Mouse (Mus musculus): ENCODE measurements around the gene Myo15b. TPM values are rescaled to one million over a fixed set of nuclear protein-coding genes. Genes with fewer than 3 reads are reported as not detected.

The Myo15b gene
- polyA plus RNA-seq, 1 experiment from 2014 or later = 0.12 TPM

DNA sequence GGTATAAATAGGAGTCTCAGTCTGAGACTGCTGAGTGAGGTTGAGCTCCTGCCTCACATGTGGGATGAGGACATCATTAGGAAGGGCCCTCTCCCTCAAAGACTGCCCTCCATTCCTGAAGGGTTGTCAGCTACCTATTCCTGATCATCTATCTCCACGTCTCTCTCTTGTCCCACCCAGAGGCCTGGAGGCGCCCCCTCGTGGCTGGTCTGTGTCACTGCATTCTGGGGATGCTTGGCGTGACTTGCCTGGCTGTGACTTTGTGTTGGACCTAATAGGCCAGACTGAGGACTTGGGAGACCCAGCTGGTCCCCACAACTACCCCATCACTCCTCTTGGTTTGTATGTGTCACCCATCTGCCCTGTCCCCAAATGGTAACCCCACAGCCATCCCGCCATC lies 22.8 kb downstream of the Myo15b start:
- H3K9me3 ChIP-seq (replicated peaks) = no peaks in the 10 kb centered on the region
- no peak overlapping the region for H3K9ac ChIP-seq (replicated peaks)
- H3K4me2 ChIP-seq = no peak overlapping the region
- H3K36me3 ChIP-seq = no peaks in the 10 kb centered on the region
- peaks cover 5% of the 10 kb centered on the region; the same call in 1 of the 2 replicates for H3K4me1 ChIP-seq
- peaks cover 6% of the 10 kb centered on the region; the same call in 1 of the 2 replicates for H3K27me3 ChIP-seq (replicated peaks)
- H3K4me3 ChIP-seq (replicated peaks) = no peak overlapping the region
- no peak for ATAC-seq (ENCODE audit: low FRiP score)
- no peak overlapping the region for H3K27ac ChIP-seq (replicated peaks)
- WGBS = 25% methylated on average over 5 of the region's 5 CpGs

DNA sequence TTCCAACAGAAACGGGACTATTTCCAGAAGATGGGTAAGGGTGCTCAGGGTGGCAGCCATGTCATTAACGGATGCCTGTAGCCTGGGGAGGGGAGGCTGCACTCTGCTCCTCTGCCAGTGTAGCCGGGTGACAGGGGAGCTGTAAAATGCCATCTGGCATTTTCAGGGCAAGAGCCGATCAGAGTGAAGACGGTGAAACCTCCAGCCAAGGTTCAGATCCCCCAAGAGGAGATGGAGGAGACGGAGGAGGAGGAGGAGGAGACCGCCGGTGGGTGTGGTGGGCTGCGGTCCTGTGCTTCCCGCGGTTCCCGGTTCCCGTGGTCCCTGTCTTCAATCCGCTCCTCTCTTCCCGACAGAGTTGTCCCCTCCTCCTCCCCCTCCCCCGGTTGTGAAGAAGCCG lies 25.0 kb downstream of the Myo15b start:
- WGBS = 18% methylated on average over 16 of the region's 17 CpGs

DNA sequence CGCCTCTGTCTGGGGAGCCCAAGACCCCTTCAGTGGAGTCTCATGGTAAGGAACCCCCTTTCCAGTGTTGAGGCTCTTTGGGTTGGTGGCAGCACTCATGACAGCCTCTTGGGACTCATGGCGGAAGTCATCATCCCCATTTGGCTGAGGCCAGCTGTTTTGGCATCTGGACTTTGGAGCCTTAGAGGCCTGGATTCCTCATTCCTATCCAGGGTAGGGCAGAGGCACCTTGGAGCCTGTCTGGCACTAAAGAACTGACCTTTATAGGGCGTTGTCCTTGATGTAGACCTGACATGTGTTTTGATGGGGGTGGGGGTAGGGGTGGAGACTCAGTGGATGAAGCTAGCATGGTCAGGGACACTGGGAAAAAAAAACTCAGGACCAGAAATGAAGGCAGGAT lies 26.2 kb downstream of the Myo15b start:
- Histone ChIP-seq H3K4me1 (peaks cover 5% of the 10 kb centered on the region; the same call in 1 of the 2 replicates), H3K9ac (replicated peaks) (no peak overlapping the region), H3K27me3 (replicated peaks) (peaks cover 6% of the 10 kb centered on the region; the same call in 1 of the 2 replicates), H3K9me3 (replicated peaks) (no peaks in the 10 kb centered on the region), H3K4me2 (no peak overlapping the region), H3K4me3 (replicated peaks) (no peak overlapping the region), H3K27ac (replicated peaks) (no peak overlapping the region), H3K36me3 (no peaks in the 10 kb centered on the region)
- no peak for ATAC-seq (ENCODE audit: low FRiP score)
- 94% methylated on average over 3 of the region's 3 CpGs for WGBS

More for the DNA sequence above, 25.0 kb downstream of the Myo15b start:
- ATAC-seq (ENCODE audit: low FRiP score) = no peak
- H3K4me1 ChIP-seq = peaks cover 5% of the 10 kb centered on the region; the same call in 1 of the 2 replicates
- H3K9me3 ChIP-seq (replicated peaks) = no peaks in the 10 kb centered on the region
- no peaks in the 10 kb centered on the region for H3K36me3 ChIP-seq
- H3K9ac ChIP-seq (replicated peaks) = no peak overlapping the region
- H3K27ac ChIP-seq (replicated peaks) = no peak overlapping the region
- H3K4me2 ChIP-seq = peak overlapping the region; percentile 31
- H3K4me3 ChIP-seq (replicated peaks) = no peak overlapping the region
- peaks cover 6% of the 10 kb centered on the region; the same call in 1 of the 2 replicates for H3K27me3 ChIP-seq (replicated peaks)

DNA sequence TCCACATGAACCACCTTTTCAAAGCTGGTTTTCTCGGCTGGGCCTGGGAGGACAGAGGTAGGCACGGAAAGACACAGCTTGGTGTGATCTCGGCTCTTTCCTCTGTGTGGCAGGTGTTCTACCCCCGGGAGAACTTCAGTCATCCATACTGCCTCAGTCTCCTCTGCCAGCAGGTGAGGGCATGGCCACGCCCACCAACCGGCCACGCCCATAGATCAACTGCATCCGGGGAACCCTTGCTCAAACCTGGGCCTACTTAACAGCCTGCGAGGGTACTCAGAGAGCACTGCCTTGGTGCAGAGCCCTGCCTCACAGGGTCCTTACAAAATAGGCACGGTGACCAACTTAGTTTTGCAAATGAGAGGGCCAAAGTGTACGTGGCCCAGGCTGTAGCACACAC lies 27.1 kb downstream of the Myo15b start:
- H3K4me2 ChIP-seq = no peak overlapping the region
- peaks cover 5% of the 10 kb centered on the region; the same call in 1 of the 2 replicates for H3K4me1 ChIP-seq
- whole genome bisulfite sequencing = 74% methylated on average over 11 of the region's 11 CpGs
- H3K9ac ChIP-seq (replicated peaks) = no peak overlapping the region
- peaks cover 6% of the 10 kb centered on the region; the same call in 1 of the 2 replicates for H3K27me3 ChIP-seq (replicated peaks)
- no peak overlapping the region for H3K27ac ChIP-seq (replicated peaks)
- no peaks in the 10 kb centered on the region for H3K9me3 ChIP-seq (replicated peaks)
- no peak overlapping the region for H3K4me3 ChIP-seq (replicated peaks)
- no peak for ATAC-seq (ENCODE audit: low FRiP score)
- H3K36me3 ChIP-seq = no peaks in the 10 kb centered on the region

DNA sequence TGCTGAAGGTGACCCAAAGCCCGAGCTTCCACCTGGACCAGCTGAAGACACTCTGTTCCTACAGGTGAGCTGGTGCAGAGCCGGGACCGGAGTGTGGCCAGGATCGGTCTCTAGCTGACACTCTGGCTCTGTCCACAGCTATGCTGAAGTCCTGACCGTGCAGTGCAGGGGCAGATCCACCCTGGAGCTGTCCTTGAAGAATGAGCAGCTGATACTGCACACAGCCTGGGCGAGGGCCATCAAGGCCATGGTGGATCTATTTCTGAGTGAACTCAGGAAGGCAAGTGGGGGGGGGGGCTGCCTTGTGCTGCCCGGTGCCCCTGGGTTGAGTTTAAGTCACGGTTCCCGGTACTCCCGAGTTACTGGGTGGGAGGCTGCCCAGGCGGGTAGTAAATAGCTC lies 28.2 kb downstream of the Myo15b start:
- H3K4me1 ChIP-seq = peaks cover 5% of the 10 kb centered on the region; the same call in 1 of the 2 replicates
- no peak for ATAC-seq (ENCODE audit: low FRiP score)
- no peak overlapping the region for H3K27ac ChIP-seq (replicated peaks)
- no peaks in the 10 kb centered on the region for H3K36me3 ChIP-seq
- H3K4me3 ChIP-seq (replicated peaks) = no peak overlapping the region
- WGBS = 92% methylated on average over 11 of the region's 11 CpGs
- H3K9ac ChIP-seq (replicated peaks) = no peak overlapping the region
- peaks cover 6% of the 10 kb centered on the region; the same call in 1 of the 2 replicates for H3K27me3 ChIP-seq (replicated peaks)
- H3K9me3 ChIP-seq (replicated peaks) = no peaks in the 10 kb centered on the region
- H3K4me2 ChIP-seq = no peak overlapping the region

DNA sequence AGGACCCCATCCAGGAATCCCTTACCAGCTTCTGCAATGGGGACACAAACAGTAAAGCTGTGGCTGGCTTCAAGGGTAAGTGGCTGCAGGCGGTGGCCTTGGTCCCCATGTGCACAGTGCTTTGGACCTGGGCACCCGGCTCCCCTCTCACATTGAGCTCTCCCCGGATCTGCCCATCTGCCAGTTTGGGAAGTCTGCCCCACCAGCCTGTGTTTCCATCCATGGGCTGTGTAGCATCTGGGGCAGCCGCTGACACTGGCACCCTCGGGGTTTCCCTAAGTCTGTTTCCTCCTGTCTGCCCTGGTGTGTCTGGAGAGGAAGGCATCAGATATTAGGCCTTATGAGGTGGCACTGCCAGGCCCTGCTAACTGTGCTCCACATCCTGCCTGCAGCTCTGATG lies 29.8 kb downstream of the Myo15b start:
- Histone ChIP-seq H3K4me1 (peaks cover 5% of the 10 kb centered on the region; the same call in 1 of the 2 replicates), H3K9ac (replicated peaks) (no peak overlapping the region), H3K27me3 (replicated peaks) (peaks cover 6% of the 10 kb centered on the region; the same call in 1 of the 2 replicates), H3K27ac (replicated peaks) (no peak overlapping the region), H3K4me2 (no peak overlapping the region), H3K9me3 (replicated peaks) (no peaks in the 10 kb centered on the region), H3K36me3 (peaks cover 2% of the 10 kb centered on the region), H3K4me3 (replicated peaks) (no peak overlapping the region)
- ATAC-seq (ENCODE audit: low FRiP score) = no peak
- WGBS = 80% methylated on average over 5 of the region's 5 CpGs

DNA sequence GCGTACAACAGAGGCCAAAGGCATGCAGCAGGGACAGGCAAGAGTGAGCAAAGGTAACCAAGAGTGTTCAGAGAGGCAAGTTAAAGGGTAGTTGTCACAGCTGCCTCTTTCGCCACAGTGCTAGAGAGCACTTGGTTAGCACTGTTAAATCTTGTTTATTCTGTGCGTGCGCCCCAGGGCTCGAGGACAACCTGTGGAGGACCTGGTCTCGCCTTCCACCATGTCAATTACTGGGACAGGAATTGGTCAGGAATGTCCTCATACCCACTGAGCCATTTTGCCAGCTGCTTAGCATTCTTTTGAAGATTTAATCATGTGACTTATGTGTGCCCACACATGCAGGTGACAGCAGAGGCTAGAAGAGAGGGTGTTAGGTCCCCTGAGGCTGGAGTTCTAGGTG lies 31.0 kb downstream of the Myo15b start:
- Histone ChIP-seq H3K4me2 (no peak overlapping the region), H3K9me3 (replicated peaks) (no peaks in the 10 kb centered on the region), H3K4me3 (replicated peaks) (no peak overlapping the region), H3K9ac (replicated peaks) (no peak overlapping the region), H3K27me3 (replicated peaks) (no peaks in the 10 kb centered on the region), H3K27ac (replicated peaks) (no peak overlapping the region), H3K36me3 (peaks cover 14% of the 10 kb centered on the region), H3K4me1 (no peaks in the 10 kb centered on the region)
- no peak for ATAC-seq (ENCODE audit: low FRiP score)
- 90% methylated on average over 6 of the region's 6 CpGs for WGBS

DNA sequence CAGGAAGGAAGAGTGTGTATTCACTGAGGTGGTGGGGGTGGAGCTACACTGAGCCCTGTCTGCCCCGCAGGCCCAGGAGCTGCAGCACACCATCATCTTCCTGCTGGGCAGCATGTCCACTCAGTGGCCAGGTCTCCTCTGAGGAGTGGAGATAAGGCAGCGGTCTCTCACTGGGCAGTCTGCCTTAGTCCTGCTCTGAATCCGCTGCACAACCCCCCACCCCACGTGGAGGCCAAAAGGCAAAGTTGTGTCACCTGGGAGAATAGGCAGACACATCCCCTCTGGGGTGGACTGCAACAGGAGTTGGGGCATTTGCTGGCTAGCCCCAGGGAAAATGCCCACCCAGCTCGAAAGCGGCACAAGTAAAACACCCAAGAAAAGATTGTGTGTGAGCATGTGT lies 34.0 kb downstream of the Myo15b start:
- Histone ChIP-seq H3K9ac (replicated peaks) (no peak overlapping the region), H3K27ac (replicated peaks) (no peak overlapping the region), H3K36me3 (peaks cover 27% of the 10 kb centered on the region), H3K4me2 (no peak overlapping the region), H3K4me3 (replicated peaks) (no peak overlapping the region), H3K4me1 (no peaks in the 10 kb centered on the region), H3K27me3 (replicated peaks) (no peaks in the 10 kb centered on the region), H3K9me3 (replicated peaks) (no peaks in the 10 kb centered on the region)
- 67% methylated on average over 6 of the region's 6 CpGs for WGBS
- ATAC-seq (ENCODE audit: low FRiP score) = no peak

DNA sequence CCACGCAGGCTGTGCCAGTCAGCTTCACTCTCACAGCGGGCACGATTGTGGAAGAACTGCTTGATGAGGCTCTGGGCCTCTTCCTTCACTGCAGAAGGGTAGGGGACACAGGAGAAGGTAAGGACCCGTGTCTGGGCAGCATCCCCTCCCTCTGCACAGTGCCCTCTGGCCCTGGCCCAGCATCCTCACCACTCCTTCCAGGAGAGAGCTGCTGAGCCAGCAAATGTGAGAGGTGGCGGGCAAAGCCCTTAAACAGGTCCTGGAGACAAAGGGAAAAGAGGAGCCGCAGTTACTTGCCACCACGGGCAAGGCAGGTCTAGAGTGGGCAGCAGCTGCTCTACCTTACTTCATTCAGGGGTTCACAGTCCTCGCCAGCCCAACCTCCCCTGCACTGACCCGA lies 34.9 kb downstream of the Myo15b start:
- no peak overlapping the region for H3K4me2 ChIP-seq
- H3K9ac ChIP-seq (replicated peaks) = no peak overlapping the region
- H3K27me3 ChIP-seq (replicated peaks) = no peaks in the 10 kb centered on the region
- no peaks in the 10 kb centered on the region for H3K4me1 ChIP-seq
- H3K9me3 ChIP-seq (replicated peaks) = no peaks in the 10 kb centered on the region
- WGBS = 89% methylated on average over 9 of the region's 9 CpGs
- H3K4me3 ChIP-seq (replicated peaks) = no peak overlapping the region
- H3K36me3 ChIP-seq = peaks cover 27% of the 10 kb centered on the region
- no peak overlapping the region for H3K27ac ChIP-seq (replicated peaks)
- no peak for ATAC-seq (ENCODE audit: low FRiP score)

DNA sequence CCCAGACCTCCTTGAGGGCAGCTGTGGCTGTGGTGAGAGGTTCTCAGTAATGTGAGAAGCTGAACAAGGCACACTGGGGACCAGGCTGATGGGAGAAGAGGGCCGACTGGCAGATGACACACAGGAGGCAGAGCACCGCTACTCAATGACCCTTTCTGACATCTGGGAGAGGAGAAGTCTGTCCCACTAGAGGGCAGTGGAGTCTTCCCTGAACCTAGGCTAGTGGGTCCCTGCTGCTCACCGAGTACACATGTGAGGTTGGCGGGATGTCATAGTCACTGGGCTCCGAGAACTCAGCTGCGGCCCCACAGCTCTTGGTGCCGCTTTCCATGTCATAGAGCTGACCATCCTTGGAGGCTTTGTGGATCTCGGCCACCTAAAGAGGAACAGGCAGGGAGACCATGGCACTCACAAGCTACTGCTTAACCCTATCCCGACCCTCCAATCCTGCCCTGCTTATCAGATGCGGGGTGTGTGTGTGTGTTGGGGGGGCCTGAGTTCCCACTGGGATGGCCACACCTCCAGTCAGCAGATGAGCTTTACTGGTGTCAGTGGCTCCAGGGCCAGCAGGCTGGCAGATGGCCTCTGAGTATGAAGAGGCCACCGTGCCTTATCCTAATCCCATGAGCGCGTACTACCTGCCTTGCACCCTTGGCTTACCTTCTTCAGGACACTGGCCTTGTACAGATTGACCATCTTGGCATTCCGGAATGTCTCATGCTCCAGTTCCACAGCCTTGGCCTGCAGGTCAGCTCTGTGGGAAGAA lies 36.7 kb downstream of the Myo15b start:
- ATAC-seq (ENCODE audit: low FRiP score) = no peak
- H3K4me3 ChIP-seq (replicated peaks) = no peak overlapping the region
- WGBS = 81% methylated on average over 14 of the region's 14 CpGs
- H3K4me2 ChIP-seq = no peak overlapping the region
- no peaks in the 10 kb centered on the region for H3K27me3 ChIP-seq (replicated peaks)
- H3K9me3 ChIP-seq (replicated peaks) = no peaks in the 10 kb centered on the region
- no peak overlapping the region for H3K9ac ChIP-seq (replicated peaks)
- H3K4me1 ChIP-seq = peaks cover 5% of the 10 kb centered on the region
- H3K36me3 ChIP-seq = peaks cover 27% of the 10 kb centered on the region
- H3K27ac ChIP-seq (replicated peaks) = no peak overlapping the region

DNA sequence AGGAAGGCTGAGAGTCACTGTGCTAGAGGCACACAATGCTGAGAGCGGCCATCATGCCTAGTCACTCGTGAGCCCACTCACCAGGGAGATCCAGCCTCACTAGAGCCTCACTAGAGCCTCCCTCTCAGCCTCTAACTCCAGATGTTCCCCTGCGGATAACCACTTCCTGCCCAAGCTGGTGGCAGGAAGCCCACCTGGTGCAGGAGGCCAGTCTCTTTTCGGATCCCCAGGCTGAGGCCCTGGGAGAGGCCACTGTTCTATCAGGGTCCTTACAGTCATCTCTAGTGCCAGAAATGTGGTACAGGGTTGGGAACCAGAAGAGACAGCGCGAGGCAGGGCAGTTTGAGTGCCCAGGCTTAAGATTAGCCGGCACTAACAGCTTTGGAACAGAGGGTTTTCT lies 40.2 kb downstream of the Myo15b start:
- H3K9ac ChIP-seq (replicated peaks) = no peak overlapping the region
- no peak overlapping the region for H3K27ac ChIP-seq (replicated peaks)
- no peak overlapping the region for H3K4me2 ChIP-seq
- no peak overlapping the region for H3K4me3 ChIP-seq (replicated peaks)
- H3K27me3 ChIP-seq (replicated peaks) = no peaks in the 10 kb centered on the region
- H3K9me3 ChIP-seq (replicated peaks) = no peaks in the 10 kb centered on the region
- H3K36me3 ChIP-seq = peaks cover 20% of the 10 kb centered on the region
- peaks cover 11% of the 10 kb centered on the region for H3K4me1 ChIP-seq
- 92% methylated on average over 7 of the region's 7 CpGs for WGBS
- ATAC-seq (ENCODE audit: low FRiP score) = no peak

DNA sequence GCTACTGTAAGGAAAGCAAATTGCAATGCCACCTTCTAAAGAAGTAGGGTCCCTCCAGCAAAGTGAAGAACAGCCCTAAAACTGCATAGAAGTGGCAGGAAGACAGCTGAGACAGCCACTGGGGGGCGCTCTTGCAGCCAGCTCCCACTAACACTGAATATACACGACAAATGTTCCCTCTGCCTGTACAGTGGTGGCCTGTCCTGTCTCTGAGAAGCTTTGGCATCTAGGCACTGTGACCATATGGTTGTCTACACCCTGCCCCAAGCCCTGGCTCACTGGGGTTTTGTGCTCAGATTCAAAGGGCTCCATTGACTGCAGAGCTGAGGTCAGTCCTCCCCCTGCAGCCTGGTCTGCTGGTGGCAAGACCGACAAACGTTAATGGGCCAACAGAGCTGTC lies 40.7 kb downstream of the Myo15b start:
- Histone ChIP-seq H3K27me3 (replicated peaks) (no peaks in the 10 kb centered on the region), H3K4me3 (replicated peaks) (no peak overlapping the region), H3K27ac (replicated peaks) (no peak overlapping the region), H3K4me2 (no peak overlapping the region), H3K9ac (replicated peaks) (no peak overlapping the region), H3K4me1 (peaks cover 12% of the 10 kb centered on the region), H3K9me3 (replicated peaks) (no peaks in the 10 kb centered on the region), H3K36me3 (peaks cover 16% of the 10 kb centered on the region)
- no peak; the same call in 1 of the 2 replicates for ATAC-seq (ENCODE audit: low FRiP score)
- WGBS = 17% methylated on average over 4 of the region's 4 CpGs

Measured in neural tube, embryonic 15.5 days (tissue).